Mouse (Mus musculus): ENCODE data around the gene Lad1.

DNA sequence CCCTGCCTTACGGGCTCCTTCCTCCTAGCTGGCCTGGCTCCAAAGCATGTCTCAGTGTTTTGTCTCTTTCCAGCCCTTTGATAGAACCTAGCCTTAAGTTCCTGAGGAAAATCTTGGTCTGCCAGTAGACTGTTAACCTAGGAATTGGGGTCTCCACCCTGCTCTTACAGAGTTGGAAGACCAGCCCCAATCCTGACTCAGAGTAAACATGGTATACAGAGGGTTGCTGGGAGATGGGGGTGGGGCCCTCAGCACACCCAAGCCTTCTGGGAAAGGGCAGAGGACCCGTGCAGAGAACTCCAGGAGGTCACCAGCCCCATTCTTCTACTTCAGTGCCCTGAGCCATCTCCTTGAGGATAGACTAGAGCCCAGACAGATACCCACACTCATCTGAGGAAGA, 5.8 kb upstream of the Lad1 start:
- no peak for TF ChIP-seq CTCF (IDR thresholded peaks at IDR 0.05; ENCODE audit: low read depth, low read length)
- no peak for TF ChIP-seq POLR2A (IDR thresholded peaks at IDR 0.05; ENCODE audit: insufficient read depth, low read length)
